Mouse (Mus musculus) mouse embryonic stem cell (cell line): ENCODE measurements at regions not wholly inside any gene's neighbourhood (a gene's known extent, or its start where the extent isn't known, plus 50 kb on each side); places are given as distances from the start of the nearest gene placed in this dataset.
"Not testable (repeated sequence)": the region's sequence is repeated elsewhere in the genome, so short reads cannot be mapped to it uniquely, and the experiment has no call there.

Experiments used
- in situ Hi-C, 2 experiments: fragments of 300-500 bp; cut with MboI; formaldehyde crosslinking; loops; 1 replicate in 1 of 2; 3 replicates in 1 of 2; pipeline ENCODE4 v1.14.3; 2019 to 2020; ENCODE audit warnings: low sequenced_read_pairs in 2 of 2, low pct_unique_long_range_greater_than_20kb in 1 of 2, mixed read lengths in 1 of 2; ENCODE audit not compliant: unreplicated experiment in 1 of 2

DNA sequence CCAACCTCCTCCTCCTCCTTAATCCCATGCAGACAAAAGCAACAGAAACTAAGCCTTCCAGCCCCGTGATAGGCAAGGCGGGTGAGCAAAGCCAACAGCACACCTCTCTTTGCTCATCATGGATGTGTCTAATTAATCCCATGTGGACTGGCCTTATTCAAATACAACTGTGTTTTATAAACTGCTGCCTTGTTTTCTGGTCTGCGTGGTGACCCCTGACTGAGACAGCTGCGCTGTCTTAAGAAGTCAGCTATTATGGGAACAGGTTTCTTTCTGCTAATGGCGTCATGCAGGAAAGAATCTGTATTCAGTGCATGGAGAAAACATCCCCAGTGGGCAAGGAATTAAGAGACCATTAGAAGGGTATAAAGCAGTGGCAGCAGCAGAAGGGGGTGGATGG is 161.6 kb upstream of the Kiz start:
- in situ Hi-C loops, result no loop called here

DNA sequence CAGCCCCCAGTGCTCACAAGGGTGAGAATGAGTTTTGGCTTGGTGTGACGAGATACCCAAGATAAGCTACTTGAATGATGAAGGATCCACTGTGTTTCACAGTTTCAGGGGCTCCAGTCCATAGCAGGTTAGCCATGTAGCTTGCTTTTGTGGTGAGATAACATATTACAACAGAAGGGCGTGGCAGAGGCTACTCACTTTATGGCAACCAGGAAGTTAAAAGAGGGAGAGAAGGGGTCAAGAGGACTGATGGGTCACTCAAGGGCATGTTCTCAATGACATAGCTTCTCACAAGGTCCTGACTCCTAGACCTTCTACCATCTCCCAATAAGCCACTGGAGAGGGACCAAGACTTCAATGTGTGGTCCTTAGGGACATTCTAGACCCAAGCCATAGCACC is 159.4 kb upstream of the Kiz start:
- in situ Hi-C loops, result no loop called here

DNA sequence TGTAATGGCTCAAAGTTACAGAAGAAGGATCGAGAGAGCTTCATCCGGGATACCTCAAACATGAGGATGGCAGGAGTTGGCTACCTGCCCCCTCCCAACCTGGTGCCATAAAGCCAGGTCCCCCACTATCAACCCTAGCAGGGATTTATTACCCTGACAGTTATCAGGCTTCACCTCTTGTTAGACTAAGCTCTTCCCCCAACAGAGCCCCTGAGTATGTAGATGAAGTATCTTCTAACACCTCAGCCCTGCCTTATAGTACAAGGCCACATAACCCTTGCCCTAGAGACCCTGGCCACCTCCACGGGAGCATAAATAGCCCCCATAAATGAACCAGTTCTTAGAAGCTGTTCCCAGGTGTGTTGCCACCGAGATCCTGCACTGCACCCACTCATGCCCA is 158.9 kb upstream of the Kiz start:
- in situ Hi-C loops, result no loop called here

DNA sequence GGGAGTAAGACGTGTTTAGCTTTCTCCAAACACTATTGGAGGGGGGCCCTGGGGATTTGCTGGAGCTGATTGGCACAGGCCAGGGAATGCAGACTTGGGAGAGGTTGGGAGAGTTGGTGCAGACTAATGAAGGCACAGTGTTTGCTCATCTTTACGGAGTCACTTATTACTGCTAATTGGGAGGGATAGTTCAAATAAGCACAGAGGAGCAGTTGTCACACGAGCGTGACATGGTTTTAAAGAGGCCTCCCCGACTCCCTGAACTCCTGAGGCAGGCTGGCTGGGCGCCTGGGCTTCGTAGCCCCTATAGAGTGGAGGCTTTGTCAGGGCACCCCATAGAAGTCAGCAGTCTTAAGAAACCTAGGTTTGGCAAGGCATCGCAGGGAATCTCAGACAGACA is 145.0 kb upstream of the Kiz start:
- in situ Hi-C loops, result no loop called here

DNA sequence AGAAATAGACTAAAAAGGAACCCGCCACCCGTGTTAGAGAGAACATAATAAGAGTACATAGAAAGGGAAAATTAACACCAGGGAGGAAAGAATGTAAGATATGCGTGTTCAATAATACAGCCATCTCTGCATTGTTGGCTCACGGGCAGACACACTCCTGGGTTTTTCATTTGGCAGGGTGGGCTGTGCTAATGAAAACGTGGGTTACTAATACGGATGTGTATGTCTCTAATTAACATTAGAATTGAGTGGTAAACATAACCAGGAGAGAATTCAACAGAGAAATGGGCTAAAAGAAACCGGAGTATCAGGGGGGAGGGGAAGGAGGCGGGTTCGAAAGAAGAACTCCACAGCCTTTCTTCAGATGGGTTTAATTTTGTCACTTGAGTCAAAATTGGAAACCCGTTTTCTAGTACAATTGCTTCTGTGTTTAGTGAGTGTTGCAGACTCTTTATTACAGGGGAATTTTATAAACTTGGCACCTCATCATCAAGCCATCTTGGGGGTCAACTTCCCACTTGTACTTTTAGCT is 134.4 kb upstream of the Kiz start:
- in situ Hi-C loops, result no loop called here

DNA sequence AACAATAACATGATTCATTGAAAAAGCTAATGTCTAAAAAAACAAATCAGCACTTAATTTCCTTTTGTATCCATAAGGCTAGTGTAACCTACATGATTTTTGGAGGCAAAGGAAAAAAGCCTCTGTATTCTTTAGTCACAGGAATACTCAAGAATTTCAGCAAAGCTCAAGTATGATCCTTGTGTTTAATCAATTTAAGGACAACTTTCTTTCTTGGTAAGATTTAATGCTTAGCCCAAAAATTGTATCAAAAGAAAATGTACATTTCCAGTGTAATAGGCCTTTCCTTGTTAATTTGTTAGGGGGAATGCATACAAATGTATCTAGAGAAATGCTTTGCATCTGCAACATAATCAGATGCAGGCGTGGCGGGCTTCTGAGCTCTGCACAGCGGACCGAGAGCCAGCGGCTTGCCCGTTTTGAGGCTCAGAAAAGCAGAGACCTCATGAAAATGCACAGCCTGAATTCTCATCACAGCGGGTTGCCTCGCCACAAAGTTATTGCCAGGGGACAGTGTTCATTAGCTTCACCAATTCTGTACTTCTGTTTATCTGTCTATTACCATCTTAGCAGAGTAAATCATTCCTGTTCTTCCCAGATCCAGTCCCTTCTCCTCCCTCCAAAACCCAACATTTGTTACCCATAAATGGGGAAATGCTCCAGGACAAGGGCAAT is 133.2 kb upstream of the Kiz start:
- in situ Hi-C loops, result no loop called here

DNA sequence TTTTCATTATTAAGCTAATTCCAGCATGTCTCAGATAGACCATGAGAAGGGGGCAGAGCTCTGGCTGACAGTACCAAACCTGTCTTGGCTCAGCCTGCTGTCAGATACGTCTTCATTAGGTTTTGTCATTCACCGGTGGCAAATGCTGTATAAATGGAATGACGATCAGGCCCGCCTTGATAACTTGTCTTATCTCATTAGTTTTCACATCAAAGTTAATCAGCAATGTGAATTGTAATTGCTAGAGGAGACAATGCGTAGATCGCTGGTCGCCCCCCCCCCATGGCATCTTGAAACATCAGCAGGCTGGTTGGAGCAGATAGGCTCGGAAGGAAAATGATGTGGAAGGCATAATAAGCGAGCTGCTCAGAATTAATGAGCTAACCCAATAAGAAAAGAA is 132.5 kb upstream of the Kiz start:
- in situ Hi-C loops, result no loop called here

DNA sequence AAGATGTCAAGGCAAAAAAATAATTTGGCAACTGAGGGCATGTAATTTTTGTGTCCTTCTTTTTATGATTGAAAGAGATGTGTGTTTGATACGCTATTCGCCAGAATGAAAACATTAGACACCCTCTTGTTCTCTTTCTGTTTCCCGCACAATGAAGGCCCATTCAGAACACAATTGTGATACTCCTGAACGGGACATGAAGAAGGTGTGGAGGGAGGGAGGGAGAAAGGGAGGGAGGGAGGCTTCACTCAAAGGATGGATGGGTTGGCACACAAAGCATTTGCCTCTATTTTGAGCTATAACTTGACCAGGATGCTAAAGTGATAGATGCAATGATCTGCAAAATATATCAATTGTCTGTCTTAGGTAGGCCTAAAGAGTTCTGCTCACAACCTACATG is 132.0 kb upstream of the Kiz start:
- in situ Hi-C loops, result no loop called here

DNA sequence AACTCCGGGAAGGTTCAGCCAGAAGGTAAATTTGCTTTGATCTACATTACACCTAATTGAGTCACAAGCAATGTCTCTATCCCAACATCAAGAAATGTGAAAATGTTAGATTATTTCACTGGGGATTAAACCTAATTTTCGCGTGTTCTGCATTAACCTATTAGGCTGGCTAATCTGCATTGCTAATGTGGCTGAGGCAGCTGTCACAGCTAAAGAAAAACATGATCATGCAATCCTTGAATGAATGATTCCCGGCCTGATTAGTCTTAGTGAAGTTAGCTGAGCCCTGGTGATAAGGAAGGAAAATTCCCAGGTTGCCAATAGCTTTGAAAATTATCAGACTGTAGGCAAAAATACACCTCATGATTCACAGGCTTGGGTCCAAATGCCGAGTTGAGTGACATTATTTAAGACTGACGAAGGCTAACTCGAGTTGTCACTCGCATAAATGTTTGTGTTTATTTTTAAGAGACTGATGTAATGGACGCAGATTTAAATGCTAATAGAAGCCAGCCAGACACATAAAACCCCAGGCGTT is 131.5 kb upstream of the Kiz start:
- in situ Hi-C loops, result no loop called here

DNA sequence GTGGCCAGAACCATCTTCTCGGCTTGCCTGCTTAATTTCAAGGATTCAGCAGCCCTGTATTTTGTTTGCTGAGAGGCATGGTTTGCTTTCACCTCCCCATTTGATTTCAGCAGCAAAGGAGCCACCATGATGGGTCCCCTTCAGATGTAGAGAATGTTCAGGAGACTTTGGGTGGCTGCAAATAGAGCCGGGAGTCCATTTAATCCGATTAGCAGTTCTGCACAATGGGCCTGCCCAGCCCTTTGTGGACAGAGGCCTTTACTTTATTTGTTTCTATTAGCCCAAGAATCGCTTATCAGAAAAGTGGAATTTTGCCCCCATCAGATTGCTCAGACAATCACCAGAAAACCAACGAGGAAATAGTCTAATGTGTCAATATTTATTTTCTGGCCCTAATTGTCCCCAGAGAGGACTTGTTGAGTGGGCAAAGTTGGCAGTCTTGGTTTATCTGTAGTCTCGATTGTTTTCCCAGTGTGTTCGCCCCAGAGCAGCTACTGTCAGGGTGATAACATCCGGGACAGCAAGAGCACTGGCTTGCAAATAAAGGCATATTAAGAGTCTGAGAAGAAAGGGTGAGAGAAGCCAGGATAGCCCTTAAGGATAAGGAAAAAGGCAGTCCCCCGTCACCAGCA is 130.6 kb upstream of the Kiz start:
- in situ Hi-C loops, result no loop called here

DNA sequence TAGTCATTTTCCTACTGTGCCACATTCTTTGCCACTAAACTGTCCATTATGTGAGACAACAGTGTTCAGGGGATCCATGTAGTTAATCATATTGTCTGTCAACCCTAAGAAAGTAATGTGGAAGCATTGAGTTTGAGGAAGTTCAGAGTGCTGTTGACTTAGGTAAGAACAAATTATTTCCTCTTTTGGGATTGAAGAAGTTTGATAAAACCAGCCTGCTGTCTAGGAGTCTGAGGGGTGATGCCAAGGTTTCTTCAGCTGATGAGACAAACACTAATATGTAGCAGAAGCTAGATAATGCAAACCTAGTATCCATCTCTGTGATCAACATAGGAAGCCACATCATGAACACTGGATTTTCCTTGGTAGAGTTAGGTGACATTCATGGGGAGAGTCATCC is 127.0 kb upstream of the Kiz start:
- in situ Hi-C loops, result no loop called here

DNA sequence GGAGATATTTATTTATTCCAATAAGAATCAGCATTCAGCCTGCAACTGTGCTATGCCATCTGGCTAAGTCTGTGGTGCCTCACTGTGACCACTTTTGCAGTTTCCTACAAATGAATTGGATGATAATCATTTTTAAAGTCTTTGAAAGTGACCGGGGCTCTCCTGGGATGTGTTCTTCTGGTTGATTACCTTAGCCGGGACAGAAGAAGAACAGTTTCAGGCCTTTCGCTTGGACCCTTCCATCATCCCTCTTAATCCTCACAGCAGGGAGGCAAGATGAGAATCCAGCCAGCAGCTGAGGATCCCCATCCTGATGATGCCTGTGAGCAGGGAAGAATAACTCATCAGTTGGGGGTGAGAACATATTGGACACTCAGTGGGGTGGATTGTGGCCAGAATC is 124.6 kb upstream of the Kiz start:
- in situ Hi-C loops, result no loop called here

DNA sequence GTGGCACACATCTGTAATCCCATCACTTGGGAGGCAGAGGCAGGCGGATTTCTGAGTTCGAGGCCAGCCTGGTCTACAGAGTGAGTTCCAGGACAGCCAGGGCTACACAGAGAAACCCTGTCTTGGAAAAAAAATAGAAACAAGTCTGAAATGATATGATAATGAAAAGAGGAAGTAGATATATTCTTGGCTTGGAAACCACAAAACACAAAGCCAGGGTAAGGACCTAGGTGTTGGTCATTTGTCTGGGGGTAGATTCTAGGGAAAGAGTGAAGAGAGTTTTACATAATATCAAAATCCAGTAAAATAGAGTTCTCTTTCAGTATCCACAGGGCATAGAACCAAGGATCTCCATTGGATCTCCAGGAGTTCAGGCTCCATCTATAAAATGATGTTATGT is 122.8 kb upstream of the Kiz start:
- in situ Hi-C loops, result not testable (repeated sequence)

DNA sequence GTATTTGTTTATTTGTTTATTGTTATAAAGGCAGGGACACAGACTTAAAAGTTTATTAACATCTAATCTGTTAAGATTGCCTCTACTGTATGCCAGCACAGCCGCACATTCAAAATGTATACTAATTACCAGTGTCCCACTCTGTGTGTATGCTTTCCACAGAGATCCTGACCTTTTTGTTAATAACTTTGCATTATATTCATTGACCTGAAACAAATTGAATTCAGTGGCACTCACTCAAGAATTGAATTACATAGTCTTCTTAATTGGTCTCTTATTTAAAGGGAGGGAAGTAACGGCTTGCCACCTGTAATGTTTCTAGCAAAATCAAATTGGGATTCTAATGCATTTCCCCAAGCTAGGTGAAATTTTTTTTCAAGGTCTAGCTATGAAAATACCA is 111.3 kb upstream of the Kiz start:
- in situ Hi-C loops, result no loop called here

DNA sequence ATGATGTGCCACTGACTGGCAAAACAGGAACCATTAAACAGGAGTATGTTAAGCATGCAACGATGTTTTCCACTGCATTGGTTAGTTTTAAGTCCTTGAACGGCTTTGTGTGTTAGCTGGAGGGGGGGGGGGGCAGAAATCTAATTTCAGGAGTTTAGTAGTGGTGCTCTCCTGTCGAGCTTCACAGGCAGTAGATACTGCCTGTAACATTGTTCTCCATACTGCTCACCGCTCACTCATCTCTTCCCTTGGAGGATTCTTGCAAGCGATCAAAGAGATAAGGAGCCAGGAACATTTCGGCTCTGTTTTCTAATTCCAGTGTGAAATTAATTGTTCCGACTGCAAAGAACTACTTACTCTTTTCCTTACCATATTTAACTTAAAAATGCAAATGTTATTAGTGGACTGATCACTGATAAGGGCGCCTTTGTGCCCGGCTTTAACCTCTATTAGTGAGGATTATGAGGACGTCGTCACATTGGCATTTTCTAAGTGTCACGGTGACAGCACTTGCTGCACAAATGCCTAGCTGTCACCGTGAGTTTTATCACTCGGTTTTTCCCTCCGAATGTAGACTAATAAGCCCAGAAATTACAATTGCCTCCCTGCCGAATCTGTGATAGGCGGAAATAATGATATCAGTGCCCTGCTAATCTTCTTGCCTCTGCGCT is 110.5 kb upstream of the Kiz start:
- in situ Hi-C loops, result no loop called here

DNA sequence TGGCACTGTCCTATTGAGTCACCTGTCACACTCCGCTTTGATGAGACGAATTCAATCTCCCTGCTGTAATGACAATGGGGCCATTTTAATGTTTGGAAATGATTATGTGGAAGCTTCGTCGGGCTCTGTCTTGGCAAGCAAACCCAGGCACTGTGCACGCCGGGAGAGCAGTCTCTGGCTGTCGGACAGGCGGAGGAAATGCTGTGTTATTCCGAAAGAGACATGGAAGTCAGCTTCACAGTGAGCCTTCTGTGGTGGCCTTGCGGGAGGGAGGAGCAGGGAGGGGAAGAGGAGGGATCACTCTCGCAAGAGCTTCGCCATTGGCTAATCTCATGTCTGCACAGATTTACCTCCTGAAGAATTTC is 110.0 kb upstream of the Kiz start:
- in situ Hi-C loops, result no loop called here

DNA sequence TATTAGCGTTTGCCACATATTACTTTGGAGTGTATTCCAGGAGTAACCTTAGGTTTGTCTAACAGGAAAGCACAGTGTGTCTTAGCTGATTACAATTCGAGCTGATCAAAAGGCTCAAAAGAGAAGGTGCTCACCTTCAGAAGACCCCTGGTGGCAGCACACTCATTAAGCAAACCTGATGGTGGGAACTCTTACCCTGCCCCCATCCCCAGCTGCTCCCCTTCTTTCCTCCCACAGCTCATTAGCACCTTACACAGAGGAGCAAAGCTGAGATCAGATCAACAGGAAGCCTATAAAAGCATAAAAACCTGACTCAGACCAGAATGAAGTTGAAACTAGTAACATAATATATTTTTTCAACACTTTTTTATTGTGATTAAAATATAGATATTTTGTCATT is 101.7 kb upstream of the Kiz start:
- in situ Hi-C loops, result no loop called here

DNA sequence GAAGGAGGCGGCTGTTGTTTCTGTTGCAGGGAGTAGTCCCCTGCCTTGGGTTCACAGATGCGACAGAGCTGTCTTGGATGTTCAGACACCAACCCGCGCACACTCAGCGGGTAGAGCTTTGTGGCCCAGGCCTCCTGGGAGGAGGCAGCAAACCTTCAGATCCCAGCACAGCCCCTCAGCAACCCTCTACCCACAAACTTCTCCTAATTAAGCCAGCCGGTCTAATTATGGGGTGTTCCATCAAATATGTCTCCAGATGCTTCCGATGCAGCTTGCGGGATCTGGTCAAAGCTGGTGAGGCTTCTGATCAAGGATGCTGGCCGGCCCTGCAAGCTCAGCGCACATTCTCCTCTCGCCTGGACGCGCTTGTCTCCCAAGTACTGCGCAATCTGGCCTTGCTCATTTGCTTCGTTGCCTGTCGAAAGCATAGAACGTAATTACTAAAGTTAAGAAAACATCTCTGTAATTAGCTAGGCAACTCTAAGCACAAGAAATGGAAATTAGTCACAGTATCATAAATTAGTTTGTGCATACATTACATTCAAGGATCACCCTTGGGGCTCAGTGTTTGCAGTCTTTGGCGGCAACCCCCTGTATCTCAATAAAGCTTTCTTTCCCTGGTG is 92.0 kb upstream of the Kiz start:
- in situ Hi-C loops, result no loop called here
